Mouse (Mus musculus) heart, postnatal 0 days (tissue): ENCODE measurements around the gene Gtf3a. TPM values are rescaled to one million over a fixed set of nuclear protein-coding genes. Genes with fewer than 3 reads are reported as not detected.
A peak's percentile ranks its signal among the peaks of the same experiment; 100 is the strongest.
"Not testable (repeated sequence)": the region's sequence is repeated elsewhere in the genome, so short reads cannot be mapped to it uniquely, and the experiment has no call there.

Experiments used
- ATAC-seq: fragments of 200-750 bp; cut with Nextera tagmentation; 2 replicates; pipeline ENCODE4 v1.8.0; 2017; ENCODE audit warnings: low read depth, moderate number of reproducible peaks, moderate library complexity; ENCODE audit not compliant: insufficient read depth
- DNase-seq: peaks from one replicate; pipeline ENCODE4 v3.0.0-alpha.2; 2016; ENCODE audit warnings: low spot score
- H3K27ac ChIP-seq: fragments of 300-500 bp; sonication (generic); 2 replicates; pipeline ENCODE4 v1.5.1; 2014; ENCODE audit warnings: low read depth, mild to moderate bottlenecking
- H3K27me3 ChIP-seq: fragments of 300-500 bp; sonication (generic); 2 replicates; pipeline ENCODE4 v1.6.1; 2014; ENCODE audit warnings: low read length, mixed read lengths; ENCODE audit not compliant: control insufficient read depth, insufficient read depth
- H3K36me3 ChIP-seq: fragments of 300-500 bp; sonication (generic); replicated peaks from 2 replicates; pipeline ENCODE4 v1.6.1; 2014; ENCODE audit warnings: low read length, mixed read lengths; ENCODE audit not compliant: control insufficient read depth, insufficient read depth
- H3K4me1 ChIP-seq: fragments of 300-500 bp; sonication (generic); 2 replicates; pipeline ENCODE4 v1.6.1; 2014; ENCODE audit warnings: antibody characterized with exemption; ENCODE audit not compliant: control insufficient read depth, insufficient read depth
- H3K4me2 ChIP-seq: fragments of 300-500 bp; sonication (generic); 2 replicates; pipeline ENCODE4 v1.6.1; 2014; ENCODE audit warnings: low read depth, mild to moderate bottlenecking, low read length, moderate library complexity
- H3K4me3 ChIP-seq: fragments of 300-500 bp; sonication (generic); 2 replicates; pipeline ENCODE4 v1.5.1; 2014; ENCODE audit warnings: low read depth, low read length
- H3K9ac ChIP-seq: fragments of 300-500 bp; sonication (generic); replicated peaks from 2 replicates; pipeline ENCODE4 v1.6.1; 2014; ENCODE audit warnings: low read depth, low read length, mixed read lengths
- H3K9me3 ChIP-seq: fragments of 300-500 bp; sonication (generic); replicated peaks from 2 replicates; pipeline ENCODE4 v1.6.1; 2016; ENCODE audit warnings: low read length; ENCODE audit not compliant: control insufficient read depth
- CTCF ChIP-seq: IDR thresholded peaks from 2 replicates; pipeline ENCODE4 v1.5.1; 2016; ENCODE audit warnings: antibody characterized with exemption, control low read depth, low read depth
- EP300 ChIP-seq: IDR thresholded peaks from 2 replicates; pipeline ENCODE4 v1.6.1; 2016; ENCODE audit warnings: antibody characterized with exemption, low read depth
- WGBS: fragments of 180-500 bp; shearing (Covaris S2); extraction: QIAGEN DNeasy Blood & Tissue Kit; methylation state at CpG from one replicate; pipeline ENCODE4 v1.1.7; 2014; 5-methylcytosine and 5-hydroxymethylcytosine counted together
- polyA plus RNA-seq: library from polyadenylated mRNA; unstranded; fragments of >200 nt; fragmentation: Nextera tagmentation; extraction: Ambion mirVana; gene quantifications from 2 replicates; pipeline ENCODE4 v1.2.1, GENCODE M21; 2015
- total RNA-seq: library from RNA; depleted of rRNA; stranded (reverse); fragments of >200 nt; gene quantifications from 2 replicates; pipeline ENCODE4 v1.2.3, GENCODE M21; 2014; ENCODE audit warnings: low replicate concordance

Gene Gtf3a
- total and polyA plus RNA-seq, 2 experiments from 2014 or later, result 41.8 to 57.6 TPM

- no peaks in the 10 kb centered on the region for H3K27me3 ChIP-seq
- no peak overlapping the region for H3K27ac ChIP-seq
- no peaks in the 10 kb centered on the region for H3K9me3 ChIP-seq
- DNase-seq (no peak), ATAC-seq (no peak)
- no peaks in the 10 kb centered on the region for H3K4me1 ChIP-seq
- no peaks in the 10 kb centered on the region for H3K36me3 ChIP-seq
- WGBS, result 80% methylated on average over 16 of the region's 16 CpGs
- H3K4me3 ChIP-seq, result no peak overlapping the region
- no peak overlapping the region for H3K4me2 ChIP-seq
- H3K9ac ChIP-seq, result no peak overlapping the region
- TF ChIP-seq CTCF, result 0 out of 2 replicates have a peak, but pooled peaks have one; percentile 9
- no peak for TF ChIP-seq EP300
Measured at GRCm38 (mm10) chr5:146939109-146939796, 9.2 kb upstream of the Gtf3a start.

GRCm38 (mm10) chr5:146940219-146940618, 8.2 kb upstream of the Gtf3a start:
- H3K9ac ChIP-seq, result no peak overlapping the region
- TF ChIP-seq CTCF, result peak; percentile 79
- TF ChIP-seq EP300, result no peak
- DNase-seq (peak; percentile 20), ATAC-seq (no peak)
- WGBS, result 24% methylated on average over 7 of the region's 7 CpGs
- H3K27me3 ChIP-seq, result no peaks in the 10 kb centered on the region
- H3K27ac ChIP-seq, result no peak overlapping the region
- no peaks in the 10 kb centered on the region for H3K36me3 ChIP-seq
- H3K9me3 ChIP-seq, result no peaks in the 10 kb centered on the region
- H3K4me1 ChIP-seq, result no peaks in the 10 kb centered on the region
- H3K4me3 ChIP-seq, result no peak overlapping the region
- no peak overlapping the region for H3K4me2 ChIP-seq

- 30% methylated on average over 2 of the region's 2 CpGs for WGBS
- not testable (repeated sequence) for H3K9me3 ChIP-seq, ATAC-seq, H3K27ac ChIP-seq, H3K36me3 ChIP-seq, H3K27me3 ChIP-seq, H3K4me3 ChIP-seq, H3K4me2 ChIP-seq, H3K4me1 ChIP-seq, H3K9ac ChIP-seq, DNase-seq
Measured at GRCm38 (mm10) chr5:146941939-146942338, 6.5 kb upstream of the Gtf3a start.

GRCm38 (mm10) chr5:146942965-146943364, 5.5 kb upstream of the Gtf3a start:
- H3K27ac ChIP-seq, result no peak overlapping the region
- no peak overlapping the region for H3K9ac ChIP-seq
- H3K4me3 ChIP-seq, result no peak overlapping the region
- DNase-seq (no peak), ATAC-seq (no peak)
- H3K4me1 ChIP-seq, result no peaks in the 10 kb centered on the region
- WGBS, result 78% methylated on average over 15 of the region's 15 CpGs
- H3K4me2 ChIP-seq, result no peak overlapping the region
- H3K27me3 ChIP-seq, result no peaks in the 10 kb centered on the region
- no peaks in the 10 kb centered on the region for H3K36me3 ChIP-seq
- H3K9me3 ChIP-seq, result no peaks in the 10 kb centered on the region
- TF ChIP-seq CTCF (no peak), EP300 (no peak)

- H3K4me2 ChIP-seq, result no peak overlapping the region
- H3K4me1 ChIP-seq, result peaks cover 7% of the 10 kb centered on the region; the same call in 1 of the 2 replicates
- no peaks in the 10 kb centered on the region for H3K27me3 ChIP-seq
- 98% methylated on average over 2 of the region's 2 CpGs for WGBS
- no peak for ATAC-seq
- H3K4me3 ChIP-seq, result no peak overlapping the region
- no peak overlapping the region for H3K9ac ChIP-seq
- H3K9me3 ChIP-seq, result no peaks in the 10 kb centered on the region
- H3K36me3 ChIP-seq, result no peaks in the 10 kb centered on the region
- H3K27ac ChIP-seq, result no peak overlapping the region
- no peak for TF ChIP-seq CTCF
- no peak for TF ChIP-seq EP300
- DNase-seq, result no peak
Measured at GRCm38 (mm10) chr5:146944568-146944967, 3.9 kb upstream of the Gtf3a start.

GRCm38 (mm10) chr5:146946682-146947081, 1.8 kb upstream of the Gtf3a start:
- peaks cover 13% of the 10 kb centered on the region for H3K36me3 ChIP-seq
- 75% methylated on average over 9 of the region's 9 CpGs for WGBS

More at GRCm38 (mm10) chr5:146946682-146947081, 1.8 kb upstream of the Gtf3a start:
- Histone ChIP-seq H3K9me3 (no peaks in the 10 kb centered on the region), H3K4me1 (peaks cover 10% of the 10 kb centered on the region), H3K4me3 (no peak overlapping the region), H3K9ac (no peak overlapping the region), H3K27ac (no peak overlapping the region), H3K27me3 (no peaks in the 10 kb centered on the region), H3K4me2 (no peak overlapping the region)
- no peak for ATAC-seq
- DNase-seq, result no peak
- TF ChIP-seq EP300 (no peak), CTCF (no peak)
